Mouse (Mus musculus): ENCODE results near the gene Rnf167.

The Rnf167 gene

DNA sequence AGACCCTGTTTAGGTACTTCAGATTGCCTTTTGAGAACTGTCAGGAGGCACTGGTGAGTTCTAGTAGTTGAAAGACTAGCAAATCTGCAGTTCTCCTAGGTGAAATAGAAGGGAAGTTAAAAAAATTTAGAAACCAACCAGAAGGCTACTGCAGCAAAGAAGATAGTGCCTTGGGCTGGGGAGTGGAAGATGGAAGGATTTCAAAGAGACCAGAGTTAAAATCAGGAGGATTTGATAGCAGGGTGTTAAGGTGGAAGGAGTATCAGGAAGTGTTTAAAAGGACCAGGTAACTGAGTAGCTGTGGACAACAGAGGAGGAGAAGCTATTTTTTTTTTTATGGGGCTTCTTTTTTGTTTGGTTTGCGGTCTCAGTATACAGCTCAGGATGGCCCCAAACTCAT, 9.3 kb upstream of the Rnf167 start:
- in situ Hi-C loops (cut with MboI, MseI): no loop called here

GRCm38 (mm10) chr11:70638293-70638692, 8.7 kb upstream of the Rnf167 start:
- in situ Hi-C loops (cut with MboI, MseI): no loop called here

- in situ Hi-C loops (cut with MboI, MseI): no loop called here
Observed at GRCm38 (mm10) chr11:70638714-70639278, 8.2 kb upstream of the Rnf167 start, which contains the start of gene Gp1ba. Gene Gp1ba (plus strand): TSS chr11:70639122.

DNA sequence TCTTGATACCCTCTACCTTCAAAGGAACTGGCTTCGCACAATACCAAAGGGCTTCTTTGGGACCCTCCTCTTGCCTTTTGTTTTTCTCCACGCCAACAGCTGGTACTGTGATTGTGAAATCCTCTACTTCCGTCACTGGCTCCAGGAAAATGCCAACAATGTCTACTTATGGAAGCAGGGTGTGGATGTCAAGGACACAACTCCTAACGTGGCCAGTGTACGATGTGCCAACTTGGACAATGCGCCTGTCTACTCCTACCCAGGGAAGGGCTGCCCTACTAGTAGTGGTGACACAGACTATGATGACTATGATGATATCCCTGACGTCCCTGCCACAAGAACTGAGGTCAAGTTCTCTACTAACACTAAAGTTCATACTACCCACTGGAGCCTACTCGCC, 7.1 kb upstream of the Rnf167 start:
- in situ Hi-C loops (cut with MboI, MseI): no loop called here

DNA sequence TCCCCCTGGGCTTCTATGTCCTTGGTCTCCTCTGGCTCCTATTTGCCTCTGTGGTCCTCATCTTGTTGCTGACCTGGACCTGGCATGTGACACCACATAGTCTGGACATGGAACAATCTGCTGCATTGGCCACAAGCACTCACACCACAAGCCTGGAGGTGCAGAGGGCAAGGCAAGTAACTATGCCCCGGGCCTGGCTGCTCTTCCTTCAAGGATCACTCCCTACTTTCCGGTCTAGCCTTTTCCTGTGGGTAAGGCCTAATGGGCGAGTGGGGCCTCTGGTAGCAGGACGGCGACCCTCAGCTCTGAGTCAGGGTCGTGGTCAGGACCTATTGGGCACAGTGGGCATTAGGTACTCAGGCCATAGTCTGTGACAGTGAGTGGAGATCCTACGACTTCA, 5.8 kb upstream of the Rnf167 start:
- in situ Hi-C loops (cut with MboI, MseI): no loop called here

- in situ Hi-C loops (cut with MboI, MseI): no loop called here
Observed at GRCm38 (mm10) chr11:70643051-70643450, 4.0 kb upstream of the Rnf167 start.

DNA sequence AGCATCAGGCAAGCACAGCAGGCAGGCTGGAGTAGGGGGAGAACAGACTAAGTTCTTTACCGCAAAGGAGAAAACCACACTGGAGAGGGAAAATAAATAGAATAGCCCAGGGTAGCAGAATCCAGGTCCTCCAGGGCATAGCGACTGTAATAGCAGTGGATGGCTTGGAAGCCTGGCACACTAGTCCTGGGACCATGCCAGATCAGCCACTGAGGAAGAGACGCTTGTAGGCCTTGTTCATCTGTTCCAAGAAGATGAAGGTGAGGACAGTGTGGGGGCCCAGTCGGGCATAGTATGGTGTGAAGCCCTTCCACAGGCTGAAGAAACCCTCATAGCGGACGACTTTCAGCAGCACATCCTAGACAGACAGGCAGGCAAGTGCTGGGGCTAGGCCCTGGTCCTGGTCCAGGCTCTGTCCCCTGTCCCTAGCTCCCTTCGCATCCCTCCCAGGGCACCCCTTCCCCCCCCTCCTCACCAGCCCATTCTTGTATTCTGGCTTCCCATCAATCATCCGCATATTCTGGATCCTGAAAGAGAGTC, 2.4 kb upstream of the Rnf167 start:
- in situ Hi-C loops (cut with MboI, MseI): no loop called here

- in situ Hi-C loops (cut with MboI, MseI): no loop called here
Observed at GRCm38 (mm10) chr11:70645461-70646258, 1.4 kb upstream of the Rnf167 start.

DNA sequence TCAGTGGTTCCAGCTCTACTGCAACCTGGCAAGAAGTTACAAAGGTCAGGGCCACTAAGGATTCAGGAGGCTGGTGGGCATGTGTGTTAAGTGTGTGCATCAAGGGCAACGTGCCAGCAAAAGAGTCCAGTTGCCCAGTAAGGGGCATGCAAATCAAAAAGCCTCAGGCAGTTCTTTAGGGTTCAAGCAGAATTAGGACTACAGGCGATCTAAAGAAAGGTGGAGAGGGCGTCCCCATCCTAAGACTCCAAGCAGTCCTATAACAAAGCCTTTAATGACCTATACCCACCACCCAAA, 828 bp upstream of the Rnf167 start:
- in situ Hi-C loops (cut with MboI, MseI): no loop called here

DNA sequence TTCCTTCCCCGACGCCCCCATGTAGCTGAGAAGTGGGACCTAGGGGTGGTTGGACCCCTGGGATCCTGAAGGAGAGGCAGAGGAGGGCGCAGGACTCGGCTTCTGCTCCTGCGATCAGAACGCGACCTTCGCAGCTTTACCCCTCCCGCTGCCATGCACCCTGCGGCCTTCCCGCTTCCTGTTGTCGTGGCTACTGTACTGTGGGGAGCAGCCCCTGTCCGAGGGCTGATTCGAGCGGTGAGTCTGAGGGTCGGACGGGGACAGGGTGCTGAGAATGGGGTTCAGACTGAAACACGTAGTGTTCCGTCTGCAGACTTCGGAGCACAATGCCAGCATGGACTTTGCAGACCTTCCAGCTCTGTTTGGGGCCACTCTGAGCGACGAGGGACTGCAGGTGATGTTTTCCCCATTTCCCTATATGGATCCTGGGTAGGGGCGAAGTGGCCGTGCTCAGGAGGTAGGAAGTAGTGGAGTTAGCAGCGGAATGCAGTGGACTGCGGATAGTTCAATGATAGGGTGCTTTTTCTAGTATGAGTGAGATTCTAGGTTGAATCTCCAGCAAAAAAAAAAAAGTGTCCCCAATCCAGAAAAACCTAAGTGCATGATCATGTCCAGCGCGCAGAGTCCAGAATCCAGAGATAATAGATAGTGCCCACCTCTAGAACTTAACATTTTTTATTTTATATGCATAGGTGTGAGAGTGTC, 833 bp downstream of the Rnf167 start:
- in situ Hi-C loops (cut with MboI, MseI): no loop called here

DNA sequence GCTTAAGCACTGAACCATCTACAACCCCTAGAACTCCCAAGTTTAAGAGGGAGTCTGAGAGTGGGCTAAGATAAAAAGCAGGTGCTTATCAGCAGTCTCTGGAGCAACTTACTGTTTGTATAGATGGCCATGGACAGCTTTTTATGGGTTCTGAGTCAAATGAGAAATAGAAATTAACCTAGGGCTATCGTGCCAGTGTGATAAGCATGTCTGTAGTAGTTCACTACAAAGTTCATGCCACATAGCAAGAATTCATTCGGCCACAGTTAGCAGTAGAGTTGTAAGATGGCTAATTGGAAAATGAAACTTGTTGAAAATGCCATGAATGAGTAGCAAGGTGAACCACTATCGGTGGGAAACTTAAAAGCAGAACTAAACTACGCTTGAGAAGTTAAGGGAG, 1.5 kb downstream of the Rnf167 start:
- in situ Hi-C loops (cut with MboI, MseI): no loop called here

- in situ Hi-C loops (cut with MboI, MseI): no loop called here
Observed at GRCm38 (mm10) chr11:70649185-70649734, 2.2 kb downstream of the Rnf167 start.

- in situ Hi-C loops (cut with MboI, MseI): loop anchor here (25.0 kb wide), 2 partner anchors 888 to 1238 kb away; partner anchors contain the start of genes Kdm6b, Polr2a, Slc35g3 and Zbtb4
Observed at GRCm38 (mm10) chr11:70650322-70651175, 3.5 kb downstream of the Rnf167 start.

DNA sequence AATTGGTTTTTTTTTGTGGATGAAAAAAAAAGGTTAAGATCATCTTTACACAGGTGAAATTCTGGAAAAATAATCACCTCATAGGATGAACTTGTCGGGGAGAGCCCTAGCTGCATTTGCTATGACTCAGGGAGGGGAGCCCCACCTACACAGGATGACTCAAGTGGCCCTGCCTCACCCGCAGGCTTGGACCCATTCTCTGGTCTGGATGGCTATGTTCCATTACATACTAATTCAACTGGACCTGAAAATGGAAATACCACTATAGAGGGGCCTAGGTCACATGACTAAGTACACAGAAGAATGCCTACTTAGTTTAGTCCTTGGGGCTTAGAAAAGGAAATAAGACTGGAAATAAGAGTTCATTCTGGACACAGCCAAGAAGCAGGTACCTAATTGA, 4.4 kb downstream of the Rnf167 start:
- in situ Hi-C loops (cut with MboI, MseI): loop anchor here (25.0 kb wide), 2 partner anchors 889 to 1239 kb away; partner anchors contain the start of genes Kdm6b, Polr2a, Slc35g3 and Zbtb4

- in situ Hi-C loops (cut with MboI, MseI): loop anchor here (25.0 kb wide), 2 partner anchors 890 to 1240 kb away; partner anchors contain the start of genes Kdm6b, Polr2a, Slc35g3 and Zbtb4
Observed at GRCm38 (mm10) chr11:70652029-70652883, 5.2 kb downstream of the Rnf167 start.

- in situ Hi-C loops (cut with MboI, MseI): loop anchor here (25.0 kb wide), 2 partner anchors 891 to 1241 kb away; partner anchors contain the start of genes Kdm6b, Polr2a, Slc35g3 and Zbtb4
Observed at GRCm38 (mm10) chr11:70652884-70653344, 5.9 kb downstream of the Rnf167 start.

DNA sequence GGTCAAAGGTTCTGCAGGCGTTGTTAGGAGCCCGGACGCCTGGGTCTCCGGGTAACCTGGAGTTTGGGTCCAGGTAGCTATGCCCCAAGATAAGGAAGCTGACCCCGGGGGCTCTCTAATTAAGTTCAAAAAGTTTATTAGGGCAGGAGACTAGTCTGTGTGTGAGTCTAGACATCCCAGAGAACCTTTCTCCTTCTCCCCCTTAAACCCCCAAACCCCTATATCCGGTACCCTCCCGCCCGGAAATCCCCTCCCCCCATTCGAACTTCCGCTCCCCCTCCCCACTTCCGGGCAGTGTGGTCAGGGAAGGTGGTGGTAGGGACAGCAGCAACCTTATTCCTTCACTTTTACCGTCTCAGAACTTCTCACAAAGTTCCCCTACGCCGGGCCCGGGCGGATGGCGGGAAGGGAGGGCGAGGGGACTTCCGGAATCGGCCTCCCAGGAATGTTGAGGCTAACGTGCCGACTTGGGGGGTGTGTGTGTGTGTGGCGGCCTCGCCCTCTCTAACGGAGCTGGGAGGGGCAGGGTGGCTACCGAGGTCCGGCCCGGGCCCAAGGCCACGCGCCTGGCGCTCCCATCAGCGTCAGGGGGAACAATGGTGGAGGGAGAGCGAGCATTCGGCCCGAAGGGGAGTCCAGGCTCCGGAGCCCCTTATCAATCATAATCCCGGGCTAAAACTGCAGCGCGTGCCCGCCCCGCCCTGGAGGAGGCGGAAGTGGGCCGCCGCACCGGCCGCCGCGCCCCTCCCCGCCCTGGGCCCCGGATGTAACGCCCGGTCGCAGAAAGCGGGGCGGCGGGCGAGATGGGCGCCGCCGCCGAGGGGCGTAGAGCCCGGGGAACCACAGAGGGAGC, 6.5 kb downstream of the Rnf167 start:
- in situ Hi-C loops (cut with MboI, MseI): loop anchor here (25.0 kb wide), 2 partner anchors 891 to 1241 kb away; partner anchors contain the start of genes Kdm6b, Polr2a, Slc35g3 and Zbtb4

GRCm38 (mm10) chr11:70654198-70654922, 7.3 kb downstream of the Rnf167 start, which contains the start of gene Pfn1:
Gene Pfn1 (minus strand): TSS chr11:70654644.
- in situ Hi-C loops (cut with MboI, MseI): loop anchor here (25.0 kb wide), 2 partner anchors 892 to 1242 kb away; partner anchors contain the start of genes Kdm6b, Polr2a, Slc35g3 and Zbtb4

Data from T-helper 2 cell (primary cell).